Mouse (Mus musculus): ENCODE results near the gene Tor1b. TPM values are rescaled to one million over a fixed set of nuclear protein-coding genes. Genes with fewer than 3 reads are reported as not detected.

The Tor1b gene
- polyA plus RNA-seq, 1 experiment = 41.7 TPM

- Histone ChIP-seq H3K4me3 (ENCODE audit: control insufficient read depth, insufficient read depth, low read length) (no peak overlapping the region), H3K36me3 (ENCODE audit: control insufficient read depth, insufficient read depth, low read length) (no peaks in the 10 kb centered on the region), H3K4me1 (replicated peaks; ENCODE audit: control insufficient read depth, insufficient read depth, low read length) (peaks cover 4% of the 10 kb centered on the region), H3K27me3 (ENCODE audit: control insufficient read depth, insufficient read depth, low read length) (no peaks in the 10 kb centered on the region), H3K27ac (ENCODE audit: control insufficient read depth, insufficient read depth, low read length) (no peak overlapping the region)
- no peak for DNase-seq
- no peak for TF ChIP-seq CTCF (IDR thresholded peaks at IDR 0.05; ENCODE audit: borderline replicate concordance, control insufficient read depth, extremely low read depth, insufficient read depth, low read length, poor library complexity)
- TF ChIP-seq POLR2A (IDR thresholded peaks at IDR 0.05; ENCODE audit: control insufficient read depth, extremely low read depth, insufficient read depth, low read length, poor library complexity) = no peak
- WGBS = 95% methylated on average over 9 of the region's 9 CpGs
These were observed 37.5 kb downstream of the Tor1b start for GRCm38 (mm10) chr2:30990221-30990620.

- Histone ChIP-seq H3K36me3 (ENCODE audit: control insufficient read depth, insufficient read depth, low read length) (no peaks in the 10 kb centered on the region), H3K4me3 (ENCODE audit: control insufficient read depth, insufficient read depth, low read length) (no peak overlapping the region), H3K4me1 (replicated peaks; ENCODE audit: control insufficient read depth, insufficient read depth, low read length) (peaks cover 3% of the 10 kb centered on the region; the same call in 1 of the 2 replicates), H3K27me3 (ENCODE audit: control insufficient read depth, insufficient read depth, low read length) (no peaks in the 10 kb centered on the region), H3K27ac (ENCODE audit: control insufficient read depth, insufficient read depth, low read length) (no peak overlapping the region)
- no peak for TF ChIP-seq CTCF (IDR thresholded peaks at IDR 0.05; ENCODE audit: borderline replicate concordance, control insufficient read depth, extremely low read depth, insufficient read depth, low read length, poor library complexity)
- no peak for TF ChIP-seq POLR2A (IDR thresholded peaks at IDR 0.05; ENCODE audit: control insufficient read depth, extremely low read depth, insufficient read depth, low read length, poor library complexity)
- DNase-seq = no peak
- WGBS = 81% methylated on average over 4 of the region's 4 CpGs
These were observed 42.1 kb downstream of the Tor1b start for GRCm38 (mm10) chr2:30994853-30995252.

GRCm38 (mm10) chr2:30995432-30995996 is 42.8 kb downstream of the Tor1b start:
- TF ChIP-seq POLR2A (IDR thresholded peaks at IDR 0.05; ENCODE audit: control insufficient read depth, extremely low read depth, insufficient read depth, low read length, poor library complexity) (no peak), CTCF (IDR thresholded peaks at IDR 0.05; ENCODE audit: borderline replicate concordance, control insufficient read depth, extremely low read depth, insufficient read depth, low read length, poor library complexity) (no peak)
- Histone ChIP-seq H3K4me3 (ENCODE audit: control insufficient read depth, insufficient read depth, low read length) (no peak overlapping the region), H3K27me3 (ENCODE audit: control insufficient read depth, insufficient read depth, low read length) (no peaks in the 10 kb centered on the region), H3K4me1 (replicated peaks; ENCODE audit: control insufficient read depth, insufficient read depth, low read length) (peaks cover 3% of the 10 kb centered on the region; the same call in 1 of the 2 replicates), H3K27ac (ENCODE audit: control insufficient read depth, insufficient read depth, low read length) (no peak overlapping the region), H3K36me3 (ENCODE audit: control insufficient read depth, insufficient read depth, low read length) (no peaks in the 10 kb centered on the region)
- no peak for DNase-seq
- 78% methylated on average over 11 of the region's 11 CpGs for WGBS

GRCm38 (mm10) chr2:30998443-30999260 is 45.9 kb downstream of the Tor1b start:
- Histone ChIP-seq H3K36me3 (ENCODE audit: control insufficient read depth, insufficient read depth, low read length) (no peaks in the 10 kb centered on the region), H3K4me1 (replicated peaks; ENCODE audit: control insufficient read depth, insufficient read depth, low read length) (peaks cover 3% of the 10 kb centered on the region; the same call in 1 of the 2 replicates), H3K27ac (ENCODE audit: control insufficient read depth, insufficient read depth, low read length) (no peak overlapping the region), H3K27me3 (ENCODE audit: control insufficient read depth, insufficient read depth, low read length) (no peaks in the 10 kb centered on the region), H3K4me3 (ENCODE audit: control insufficient read depth, insufficient read depth, low read length) (no peak overlapping the region)
- WGBS = 94% methylated on average over 8 of the region's 8 CpGs
- TF ChIP-seq POLR2A (IDR thresholded peaks at IDR 0.05; ENCODE audit: control insufficient read depth, extremely low read depth, insufficient read depth, low read length, poor library complexity) = no peak
- no peak for TF ChIP-seq CTCF (IDR thresholded peaks at IDR 0.05; ENCODE audit: borderline replicate concordance, control insufficient read depth, extremely low read depth, insufficient read depth, low read length, poor library complexity)
- DNase-seq = no peak

- no peak for TF ChIP-seq CTCF (IDR thresholded peaks at IDR 0.05; ENCODE audit: borderline replicate concordance, control insufficient read depth, extremely low read depth, insufficient read depth, low read length, poor library complexity)
- TF ChIP-seq POLR2A (IDR thresholded peaks at IDR 0.05; ENCODE audit: control insufficient read depth, extremely low read depth, insufficient read depth, low read length, poor library complexity) = no peak
- Histone ChIP-seq H3K27me3 (ENCODE audit: control insufficient read depth, insufficient read depth, low read length) (no peaks in the 10 kb centered on the region), H3K27ac (ENCODE audit: control insufficient read depth, insufficient read depth, low read length) (no peak overlapping the region), H3K36me3 (ENCODE audit: control insufficient read depth, insufficient read depth, low read length) (no peaks in the 10 kb centered on the region), H3K4me1 (replicated peaks; ENCODE audit: control insufficient read depth, insufficient read depth, low read length) (no peaks in the 10 kb centered on the region), H3K4me3 (ENCODE audit: control insufficient read depth, insufficient read depth, low read length) (no peak overlapping the region)
- WGBS = 97% methylated on average over 10 of the region's 10 CpGs
- DNase-seq = no peak
These were observed 50.1 kb downstream of the Tor1b start for GRCm38 (mm10) chr2:31002857-31003256.

GRCm38 (mm10) chr2:31005453-31005852 is 52.7 kb downstream of the Tor1b start:
- TF ChIP-seq POLR2A (IDR thresholded peaks at IDR 0.05; ENCODE audit: control insufficient read depth, extremely low read depth, insufficient read depth, low read length, poor library complexity) (no peak), CTCF (IDR thresholded peaks at IDR 0.05; ENCODE audit: borderline replicate concordance, control insufficient read depth, extremely low read depth, insufficient read depth, low read length, poor library complexity) (no peak)
- Histone ChIP-seq H3K36me3 (ENCODE audit: control insufficient read depth, insufficient read depth, low read length) (no peaks in the 10 kb centered on the region), H3K4me1 (replicated peaks; ENCODE audit: control insufficient read depth, insufficient read depth, low read length) (no peaks in the 10 kb centered on the region), H3K27ac (ENCODE audit: control insufficient read depth, insufficient read depth, low read length) (no peak overlapping the region), H3K27me3 (ENCODE audit: control insufficient read depth, insufficient read depth, low read length) (no peaks in the 10 kb centered on the region), H3K4me3 (ENCODE audit: control insufficient read depth, insufficient read depth, low read length) (no peak overlapping the region)
- WGBS = 61% methylated on average over 2 of the region's 2 CpGs
- DNase-seq = no peak

All from thymus, adult 2 months (tissue).